Mouse (Mus musculus) spleen, postnatal 10 days (tissue): ENCODE measurements around the gene Rab36.

Experiments used
- DNase-seq, 2 experiments: peaks; one replicate each; pipeline ENCODE4 v3.0.0; 2021 to 2022; ENCODE audit warnings: low spot score in 2 of 2

Rab36 gene

GRCm38 (mm10) chr10:75045831-75046230 lies 9.0 kb downstream of the Rab36 start:
- DNase-seq: no peak

DNA sequence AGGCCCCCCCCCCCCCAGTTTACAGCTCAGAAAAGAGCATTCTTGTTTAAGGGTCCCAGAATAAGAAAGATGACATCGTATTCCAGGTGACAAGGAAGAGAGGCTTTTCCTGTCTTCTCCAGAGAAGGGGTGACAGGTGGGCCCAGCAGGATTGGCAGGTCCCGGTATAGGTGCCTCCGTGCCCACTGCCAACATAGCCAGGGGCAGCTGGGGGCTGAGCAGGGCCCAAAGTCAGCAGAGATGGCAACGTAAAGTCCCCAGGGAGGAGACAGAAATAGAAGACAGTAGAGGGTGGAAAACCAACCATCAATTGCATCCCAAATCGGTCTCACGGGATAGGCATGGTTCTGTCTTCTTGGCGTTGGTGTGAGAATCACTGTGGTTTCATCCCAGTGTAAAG lies 11.9 kb downstream of the Rab36 start:
- DNase-seq: no peak

- DNase-seq: no peak
Measured at GRCm38 (mm10) chr10:75051364-75052074, 14.7 kb downstream of the Rab36 start.

DNA sequence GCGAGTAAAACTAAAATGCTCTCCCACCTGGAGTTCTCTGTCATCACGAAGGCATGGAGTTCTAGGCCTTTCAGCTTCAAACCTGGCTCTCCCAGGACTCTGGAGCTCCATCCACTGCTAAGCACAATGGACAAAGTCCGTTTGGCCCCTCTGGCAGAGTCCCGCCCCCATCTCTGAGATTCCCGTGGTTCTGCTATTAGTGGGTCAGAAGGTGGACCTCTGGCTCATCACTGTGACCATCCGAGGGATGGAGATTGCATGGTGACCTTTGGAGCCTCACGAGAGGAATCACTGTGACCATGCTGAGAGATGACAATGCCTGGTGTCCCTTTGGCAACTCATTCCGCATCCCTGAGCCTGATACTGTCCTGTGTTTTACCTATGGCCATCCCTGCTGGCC lies 16.0 kb downstream of the Rab36 start:
- DNase-seq: no peak

- no peak for DNase-seq
Measured at GRCm38 (mm10) chr10:75053655-75054054, 16.8 kb downstream of the Rab36 start.

DNA sequence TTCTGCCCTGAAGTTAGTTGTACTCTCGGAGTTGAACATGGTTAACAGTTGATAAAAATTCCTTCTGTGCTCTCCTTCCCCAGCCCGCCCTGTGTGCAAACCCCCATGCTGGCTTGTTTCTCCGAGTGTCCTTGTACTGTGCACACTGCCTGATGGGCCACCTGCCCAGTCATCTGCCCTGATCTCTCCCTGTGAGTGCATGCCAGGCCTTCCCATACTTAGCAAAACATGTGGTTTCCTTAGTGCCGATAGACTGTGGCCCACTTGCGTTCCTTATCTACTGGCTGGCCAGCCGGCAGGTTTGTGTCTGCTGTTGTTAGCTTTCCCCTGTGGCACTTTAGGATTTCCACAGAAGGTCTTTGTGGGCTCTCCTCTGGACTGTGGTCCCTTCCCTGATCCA lies 17.3 kb downstream of the Rab36 start:
- DNase-seq: no peak

DNA sequence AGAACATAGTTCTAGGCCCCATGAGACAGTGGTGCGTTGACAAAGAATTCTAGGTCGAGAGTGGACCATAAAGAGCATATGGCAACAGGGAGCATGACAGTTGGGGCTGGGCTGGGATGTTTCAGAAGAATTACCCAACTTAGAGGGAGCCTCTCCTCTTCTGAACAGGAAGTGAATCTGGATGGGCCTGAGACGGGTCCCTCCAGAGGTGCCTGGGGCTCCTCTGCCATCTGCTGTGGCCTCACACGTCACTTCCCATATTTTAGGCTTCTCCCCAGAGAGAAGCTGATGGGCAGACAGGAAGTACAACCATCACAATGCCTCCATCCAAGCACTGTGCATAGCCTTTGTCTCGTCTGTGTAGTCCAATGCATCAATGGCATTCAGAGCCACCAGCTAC lies 18.8 kb downstream of the Rab36 start:
- DNase-seq: peak in 1 of 2 experiments; percentile 37

DNA sequence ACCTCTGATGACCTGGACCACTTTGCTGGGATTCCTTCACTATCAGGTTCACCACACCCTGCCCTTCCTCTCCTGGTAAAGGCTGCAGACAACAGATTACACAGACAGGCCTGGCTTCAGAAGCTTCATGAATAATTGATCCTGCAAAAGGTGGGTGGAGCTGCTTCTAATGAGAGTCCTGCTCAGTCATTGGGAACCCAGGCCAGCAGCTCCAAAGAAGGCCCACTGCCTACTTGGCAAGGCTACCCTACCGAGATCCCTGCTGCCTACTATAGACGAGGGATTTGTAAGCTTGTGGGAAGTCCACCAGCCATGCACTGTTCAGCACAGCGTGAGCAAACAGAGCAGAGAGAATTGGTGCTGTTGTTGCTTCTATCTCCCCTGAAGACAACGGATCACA lies 19.4 kb downstream of the Rab36 start:
- no peak for DNase-seq

- DNase-seq: no peak
Measured at GRCm38 (mm10) chr10:75058336-75058735, 21.5 kb downstream of the Rab36 start.

GRCm38 (mm10) chr10:75058761-75059395 lies 22.0 kb downstream of the Rab36 start:
- DNase-seq: no peak

DNA sequence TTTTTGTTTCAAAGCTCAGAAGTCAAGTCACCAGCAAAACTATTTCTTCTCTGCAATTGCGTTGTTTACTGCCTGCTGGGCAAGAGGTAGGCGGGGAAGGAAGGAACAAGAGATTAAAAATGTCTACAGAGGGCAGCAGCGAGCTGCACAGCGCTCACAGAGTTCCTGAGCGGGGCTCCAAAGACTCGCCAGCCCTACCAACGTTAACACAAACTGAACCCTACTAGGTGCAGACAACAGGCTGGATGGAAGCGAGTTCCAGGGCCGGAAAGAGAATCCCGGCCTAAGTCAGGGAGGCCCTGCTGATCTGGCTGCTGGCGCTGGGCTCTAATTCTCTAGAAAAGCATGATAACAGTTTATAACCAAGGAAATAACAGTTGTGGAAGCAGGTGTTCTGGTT lies 22.5 kb downstream of the Rab36 start:
- DNase-seq: peak; percentile 32 to 73

- peak; percentile 34 to 68 for DNase-seq
Measured at GRCm38 (mm10) chr10:75060217-75060842, 23.5 kb downstream of the Rab36 start, which contains the start of gene Bcr. Bcr (plus strand) TSS chr10:75060592.

- DNase-seq: peak; percentile 28 to 30
Measured at GRCm38 (mm10) chr10:75060843-75061235, 24.0 kb downstream of the Rab36 start.

DNA sequence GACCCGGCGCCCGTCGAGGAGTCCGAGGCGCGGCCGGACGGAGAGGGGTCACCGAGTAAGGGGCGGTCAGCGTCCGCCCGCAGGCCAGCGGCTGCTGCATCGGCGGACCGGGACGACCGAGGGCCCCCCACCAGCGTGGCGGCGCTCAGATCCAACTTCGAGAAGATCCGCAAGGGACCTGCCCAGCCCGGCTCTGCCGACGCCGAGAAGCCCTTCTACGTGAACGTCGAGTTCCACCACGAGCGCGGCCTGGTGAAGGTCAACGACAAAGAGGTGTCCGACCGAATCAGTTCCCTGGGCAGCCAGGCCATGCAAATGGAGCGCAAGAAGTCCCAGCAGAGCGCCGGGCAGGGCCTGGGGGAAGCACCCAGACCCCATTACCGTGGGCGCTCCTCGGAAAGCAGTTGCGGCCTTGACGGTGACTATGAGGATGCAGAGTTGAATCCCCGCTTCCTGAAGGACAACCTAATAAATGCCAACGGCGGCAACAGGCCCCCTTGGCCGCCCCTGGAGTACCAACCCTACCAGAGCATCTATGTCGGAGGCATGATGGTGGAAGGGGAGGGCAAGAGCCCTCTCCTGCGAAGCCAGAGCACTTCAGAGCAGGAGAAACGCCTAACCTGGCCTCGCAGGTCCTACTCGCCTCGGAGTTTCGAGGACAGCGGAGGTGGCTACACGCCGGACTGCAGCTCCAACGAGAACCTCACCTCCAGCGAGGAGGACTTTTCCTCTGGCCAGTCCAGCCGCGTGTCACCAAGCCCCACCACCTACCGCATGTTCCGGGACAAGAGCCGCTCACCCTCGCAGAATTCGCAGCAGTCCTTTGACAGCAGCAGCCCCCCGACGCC lies 24.7 kb downstream of the Rab36 start:
- DNase-seq: peak in 1 of 2 experiments; percentile 37

GRCm38 (mm10) chr10:75062189-75062561 lies 25.3 kb downstream of the Rab36 start:
- DNase-seq: no peak

- no peak for DNase-seq
Measured at GRCm38 (mm10) chr10:75062621-75063020, 25.8 kb downstream of the Rab36 start.

GRCm38 (mm10) chr10:75063301-75063965 lies 26.6 kb downstream of the Rab36 start:
- no peak for DNase-seq

DNA sequence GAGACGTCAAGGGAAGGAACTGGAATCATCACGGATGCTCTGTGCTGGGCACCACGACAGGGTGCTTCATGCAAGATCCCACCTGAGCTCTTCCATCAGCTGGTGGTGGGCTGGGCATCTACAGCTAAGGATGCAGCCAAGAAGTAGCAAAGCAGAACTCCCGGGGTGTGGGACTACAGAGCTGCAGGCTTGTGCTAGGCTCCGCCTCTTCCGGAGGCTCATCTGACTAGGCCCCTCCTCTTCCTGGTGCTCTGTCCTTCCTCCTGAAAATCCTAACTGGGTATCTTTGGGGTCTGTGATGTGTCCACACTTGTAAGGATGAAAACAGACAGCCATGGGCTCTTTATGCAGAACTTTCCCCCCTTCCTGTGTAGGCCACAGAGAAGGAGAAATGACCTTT lies 28.8 kb downstream of the Rab36 start:
- DNase-seq: no peak

GRCm38 (mm10) chr10:75067446-75067845 lies 30.6 kb downstream of the Rab36 start:
- DNase-seq: no peak

- DNase-seq: no peak
Measured at GRCm38 (mm10) chr10:75068086-75068485, 31.2 kb downstream of the Rab36 start.

GRCm38 (mm10) chr10:75068624-75069328 lies 31.9 kb downstream of the Rab36 start:
- no peak for DNase-seq
